Mouse (Mus musculus) layer of hippocampus, adult 18-20 months (tissue): ENCODE results near the gene Tstd2. TPM values are rescaled to one million over a fixed set of nuclear protein-coding genes. Genes with fewer than 3 reads are reported as not detected.

Experiments used
- DNase-seq, 2 experiments: peaks; one replicate each; pipeline ENCODE4 v3.0.0; 2022; ENCODE audit warnings: low spot score in 2 of 2
- total RNA-seq, 2 experiments: library from RNA; stranded (reverse); gene quantifications; 2 replicates each; pipeline ENCODE4 v1.2.3; 2021

The Tstd2 gene
- total RNA-seq, 2 experiments from 2014 or later = 17.8 to 19.1 TPM

- no peak for DNase-seq
Observed at GRCm38 (mm10) chr4:46085223-46085811, 53.2 kb downstream of the Tstd2 start.

DNA sequence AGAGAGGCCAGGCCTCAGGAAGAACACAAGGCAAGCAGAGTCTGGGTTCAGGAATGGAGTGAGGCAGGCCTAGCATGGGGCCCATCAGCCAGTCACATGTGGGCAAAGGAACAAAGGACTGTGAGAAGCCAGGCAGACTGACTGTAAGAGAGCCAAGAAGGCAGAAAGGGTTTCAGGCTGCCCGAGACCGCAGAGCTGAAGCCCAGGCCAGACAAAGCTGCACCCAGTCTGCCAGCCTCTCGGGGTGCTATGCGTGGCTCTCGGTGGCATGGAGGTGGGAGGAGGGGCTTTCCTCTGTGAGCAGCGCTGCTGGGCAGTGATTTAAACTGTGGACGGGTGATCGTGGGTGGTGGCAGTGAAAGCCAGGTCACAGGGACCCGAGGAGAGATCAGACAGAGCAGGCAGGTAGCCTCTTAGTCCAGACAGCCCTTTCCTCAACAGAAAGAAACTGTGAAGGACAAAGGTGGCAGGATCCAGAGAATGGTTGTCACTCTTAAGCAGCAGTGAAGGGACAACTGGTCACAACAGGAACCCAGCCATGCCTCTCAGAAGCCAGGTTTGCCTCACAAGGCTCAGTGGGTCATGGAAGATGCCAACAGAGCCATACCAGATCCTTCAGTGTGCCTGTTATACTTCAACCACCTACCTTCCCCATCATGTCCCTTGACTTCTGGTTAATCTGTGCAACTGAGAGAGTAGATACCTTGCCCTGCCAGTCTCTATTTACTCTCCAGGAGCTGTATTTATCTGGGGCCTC, 53.9 kb downstream of the Tstd2 start:
- no peak for DNase-seq

DNA sequence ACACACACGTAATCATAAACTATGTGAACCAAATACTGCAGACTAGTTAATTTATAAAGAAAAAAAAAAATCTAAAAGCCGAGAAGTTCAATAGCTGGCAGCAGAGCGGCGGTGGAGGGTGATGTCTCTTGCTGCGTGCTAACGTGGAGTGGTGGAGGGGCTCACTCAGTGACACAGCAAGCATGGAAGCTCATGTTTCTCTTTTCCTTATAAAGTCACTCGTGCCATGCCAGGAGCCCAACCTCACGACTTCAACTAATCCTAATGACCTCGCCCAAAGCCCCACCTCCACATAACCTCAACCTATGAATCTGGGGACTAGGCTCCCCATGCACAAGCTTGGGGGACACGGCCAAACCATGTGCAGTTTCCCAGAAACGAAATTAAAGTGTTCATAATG, 55.9 kb downstream of the Tstd2 start:
- DNase-seq = no peak

DNA sequence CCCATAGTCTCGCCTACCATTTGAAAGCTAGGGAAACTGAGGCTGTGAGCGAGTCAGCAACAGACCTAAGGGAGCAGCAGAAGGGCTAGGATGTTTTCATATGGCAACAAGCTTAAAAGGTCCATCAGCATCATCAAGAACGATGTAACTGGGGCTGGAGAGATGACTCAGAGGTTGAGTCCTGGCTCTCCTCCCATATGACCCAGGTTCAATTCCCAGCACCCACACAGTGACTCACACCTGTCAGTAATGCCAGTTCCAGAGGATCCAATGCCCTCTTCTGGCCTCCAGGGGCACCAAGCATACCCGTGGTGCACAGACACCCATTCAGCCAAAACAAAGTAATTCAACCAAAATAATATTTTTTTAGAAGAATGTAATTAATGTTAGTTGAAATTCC, 58.2 kb downstream of the Tstd2 start:
- no peak for DNase-seq

DNA sequence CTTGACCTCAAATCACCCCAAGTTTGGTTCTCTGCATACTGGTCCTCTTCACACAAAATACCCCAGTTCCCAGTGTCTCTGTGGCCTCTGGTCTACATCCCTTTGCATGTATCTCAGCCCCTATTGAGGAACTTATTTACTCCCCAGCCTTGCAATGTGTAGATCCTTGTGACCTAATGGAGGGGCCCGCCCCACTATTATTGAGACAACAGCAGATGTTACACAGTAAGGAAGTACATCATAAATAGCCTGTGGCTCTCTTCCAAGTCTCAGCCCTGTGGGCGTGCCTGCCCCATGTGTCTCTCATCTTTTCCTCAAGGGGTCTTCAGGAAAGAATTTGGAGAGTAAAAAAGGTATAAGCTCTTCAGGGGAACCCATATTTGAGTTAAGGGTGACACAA, 61.6 kb downstream of the Tstd2 start:
- DNase-seq = no peak

GRCm38 (mm10) chr4:46075664-46076063, 62.8 kb downstream of the Tstd2 start:
- no peak for DNase-seq

DNA sequence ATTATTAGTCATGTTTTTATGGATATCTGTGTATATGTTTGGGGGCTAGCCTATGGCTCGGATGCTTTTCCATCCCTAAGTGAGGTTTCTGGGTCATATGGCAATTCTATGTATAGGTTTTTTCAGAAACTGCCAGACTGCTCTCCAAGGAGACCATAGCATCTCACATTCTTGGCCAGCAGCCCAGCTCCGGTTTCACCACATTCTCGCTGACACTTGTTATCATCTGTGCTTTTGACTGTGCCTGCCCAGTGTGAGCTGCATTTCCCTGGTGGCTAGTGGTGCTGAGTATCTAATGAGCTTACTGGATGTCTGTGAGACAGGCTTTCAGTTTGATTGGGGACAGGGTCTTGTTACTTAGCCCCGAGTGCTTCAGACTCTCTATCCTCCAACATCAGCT, 64.8 kb downstream of the Tstd2 start:
- DNase-seq = peak in 1 of 2 experiments; percentile 56

GRCm38 (mm10) chr4:46072631-46073030, 65.9 kb downstream of the Tstd2 start:
- no peak for DNase-seq

DNA sequence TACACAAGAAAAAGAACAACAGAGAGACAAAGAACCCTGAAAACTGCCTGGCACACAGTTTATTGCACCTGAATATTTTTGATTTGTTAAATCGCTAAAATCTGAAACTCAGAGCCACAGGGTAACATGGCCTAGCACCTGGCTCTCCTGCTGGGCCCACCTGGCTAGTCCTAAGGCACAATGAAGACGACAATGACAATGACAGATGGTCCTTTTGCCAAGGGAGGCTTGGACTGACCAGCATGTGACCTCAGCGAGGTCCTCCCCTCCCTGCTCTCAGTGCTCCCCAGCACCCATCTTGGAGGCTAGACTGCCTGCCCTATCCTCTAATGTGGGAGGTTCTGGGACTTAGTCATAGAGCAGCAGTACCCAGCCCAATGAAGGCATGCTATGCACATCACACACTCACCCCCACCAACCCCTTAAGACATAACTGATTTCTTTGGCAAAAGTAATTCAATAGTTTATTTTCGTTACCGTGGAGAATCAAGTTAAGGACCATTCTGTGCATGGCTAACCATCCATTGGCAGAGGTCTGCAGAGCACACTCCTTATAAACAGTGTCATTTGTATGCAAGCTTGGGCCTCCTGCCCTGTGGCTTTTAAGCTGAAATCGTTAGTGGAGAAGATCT, 68.5 kb downstream of the Tstd2 start:
- DNase-seq = no peak

- no peak for DNase-seq
Observed at GRCm38 (mm10) chr4:46068573-46068972, 69.9 kb downstream of the Tstd2 start.

DNA sequence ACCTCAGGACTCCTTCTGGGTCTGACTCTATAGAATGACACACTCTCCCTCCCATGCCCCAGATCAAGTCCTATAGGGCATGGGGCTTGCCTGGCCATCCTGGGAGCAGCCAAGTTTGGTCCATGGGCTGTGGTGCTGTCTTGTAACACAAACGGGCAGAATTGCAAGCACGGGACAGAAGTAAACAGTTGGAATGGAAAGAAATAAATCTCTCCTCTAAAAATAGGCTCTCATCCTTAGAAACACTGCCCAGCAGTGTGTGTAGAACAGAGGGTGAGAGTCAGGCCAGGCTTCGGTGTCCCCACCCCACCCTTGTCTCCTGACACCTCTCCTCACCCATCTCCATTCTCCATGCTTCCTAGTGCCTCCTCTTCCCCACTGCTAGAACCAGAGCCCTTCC, 70.4 kb downstream of the Tstd2 start:
- no peak for DNase-seq

GRCm38 (mm10) chr4:46065695-46066340, 72.7 kb downstream of the Tstd2 start:
- no peak for DNase-seq

- no peak for DNase-seq
Observed at GRCm38 (mm10) chr4:46064961-46065360, 73.5 kb downstream of the Tstd2 start.

Other genes with a start within 250 kb of the Tstd2 start
- under 1 TPM; 0.36 to 0.79 TPM for gene Ccdc180, start 248.4 kb downstream of the Tstd2 start, total RNA-seq
- gene Tdrd7, start 173.4 kb downstream of the Tstd2 start, total RNA-seq = 10 to 100 TPM; 29.3 to 30.8 TPM
- gene Tmod1, start 99.8 kb downstream of the Tstd2 start, total RNA-seq = 10 to 100 TPM; 20.6 to 22.8 TPM
- 10 to 100 TPM; 56.8 to 58.9 TPM for gene Ncbp1, start 81 bp downstream of the Tstd2 start, total RNA-seq
- 10 to 100 TPM; 11.9 to 16.3 TPM for gene Xpa, start 57.6 kb upstream of the Tstd2 start, total RNA-seq
- not detected for gene Foxe1, start 204.9 kb upstream of the Tstd2 start, total RNA-seq